Mouse (Mus musculus) C2C12 (cell line): Measurements from ENCODE around the gene 9130230L23Rik. TPM values are rescaled to one million over a fixed set of nuclear protein-coding genes. Genes with fewer than 3 reads are reported as not detected.

Source experiments
- H3K27me3 ChIP-seq: one replicate; pipeline ENCODE4 v1.6.1; 2011; ENCODE audit not compliant: control insufficient read depth, insufficient read depth, insufficient read length
- H3K36me3 ChIP-seq: one replicate; pipeline ENCODE4 v1.6.1; 2011; ENCODE audit not compliant: control insufficient read depth, insufficient read depth
- H3K4me3 ChIP-seq: one replicate; pipeline ENCODE4 v1.5.1; 2011; ENCODE audit warnings: mild to moderate bottlenecking, control low read depth; ENCODE audit not compliant: poor library complexity, insufficient read depth, severe bottlenecking
- H3K79me2 ChIP-seq: one replicate; pipeline ENCODE4 v1.6.1; 2011; ENCODE audit not compliant: control insufficient read depth, insufficient read depth
- H3K79me3 ChIP-seq: one replicate; pipeline ENCODE4 v1.6.1; 2011; ENCODE audit warnings: low read depth, control low read depth
- H3ac ChIP-seq: one replicate; pipeline ENCODE3; 2011; ENCODE audit warnings: low read depth; ENCODE audit not compliant: control insufficient read depth, insufficient read length
- CEBPB ChIP-seq: IDR thresholded peaks from one replicate; pipeline ENCODE4 v1.6.1; 2011; ENCODE audit warnings: low read depth, mild to moderate bottlenecking, control low read depth, moderate library complexity
- CTCF ChIP-seq: IDR thresholded peaks from one replicate; pipeline ENCODE4 v1.5.1; 2011; ENCODE audit not compliant: control insufficient read depth, insufficient read depth, insufficient read length
- FOSL1 ChIP-seq: IDR thresholded peaks from one replicate; pipeline ENCODE4 v1.8.0; 2011; ENCODE audit warnings: mild to moderate bottlenecking, low read length; ENCODE audit not compliant: poor library complexity, insufficient read depth, severe bottlenecking
- MAX ChIP-seq: IDR thresholded peaks from one replicate; pipeline ENCODE4 v1.6.1; 2011; ENCODE audit warnings: mild to moderate bottlenecking, control low read depth
- MYOD1 ChIP-seq: IDR thresholded peaks from one replicate; pipeline ENCODE4 v1.6.1; 2011; ENCODE audit warnings: low read depth; ENCODE audit not compliant: control insufficient read depth, insufficient read length
- MYOG ChIP-seq: IDR thresholded peaks from one replicate; pipeline ENCODE4 v1.6.1; 2011; ENCODE audit not compliant: control insufficient read depth, insufficient read length; ENCODE audit errors: extremely low read depth
- USF1 ChIP-seq: IDR thresholded peaks from one replicate; pipeline ENCODE4 v1.6.1; 2011; ENCODE audit warnings: low read depth, mild to moderate bottlenecking, control low read depth, moderate library complexity
- polyA plus RNA-seq: library from polyadenylated mRNA; unstranded; fragments of >200 nt; fragmentation: generic; extraction: Trizol; gene quantifications from one replicate; pipeline ENCODE4 v1.2.1, GENCODE M21; 2012; ENCODE audit warnings: missing spikeins

9130230L23Rik gene
- polyA plus RNA-seq, 1 experiment: not detected

GRCm38 (mm10) chr5:66042651-66043340 is 38.7 kb upstream of the 9130230L23Rik start:
- TF ChIP-seq FOSL1: no peak
- TF ChIP-seq CEBPB: no peak
- TF ChIP-seq USF1: no peak
- no peak for TF ChIP-seq MYOD1
- TF ChIP-seq MYOG: no peak
- TF ChIP-seq CTCF: no peak
- no peak for TF ChIP-seq MAX
- Histone ChIP-seq H3K79me2 (no peaks in the 10 kb centered on the region), H3K4me3 (no peak overlapping the region), H3ac (no peak overlapping the region), H3K79me3 (no peaks in the 10 kb centered on the region), H3K36me3 (no peaks in the 10 kb centered on the region), H3K27me3 (no peaks in the 10 kb centered on the region)

- Histone ChIP-seq H3K79me2 (no peaks in the 10 kb centered on the region), H3K36me3 (no peaks in the 10 kb centered on the region)
These were observed 36.7 kb upstream of the 9130230L23Rik start for GRCm38 (mm10) chr5:66040744-66041279.

GRCm38 (mm10) chr5:66039813-66040212 is 35.7 kb upstream of the 9130230L23Rik start:
- Histone ChIP-seq H3ac (no peak overlapping the region), H3K79me2 (no peaks in the 10 kb centered on the region), H3K79me3 (no peaks in the 10 kb centered on the region), H3K36me3 (no peaks in the 10 kb centered on the region), H3K4me3 (no peak overlapping the region), H3K27me3 (no peaks in the 10 kb centered on the region)
- TF ChIP-seq MAX (no peak), FOSL1 (no peak), CTCF (no peak), USF1 (no peak), CEBPB (no peak), MYOG (no peak), MYOD1 (no peak)

More at GRCm38 (mm10) chr5:66040744-66041279, 36.7 kb upstream of the 9130230L23Rik start:
- no peaks in the 10 kb centered on the region for H3K27me3 ChIP-seq
- H3ac ChIP-seq: no peak overlapping the region
- H3K79me3 ChIP-seq: no peaks in the 10 kb centered on the region
- TF ChIP-seq CTCF (no peak), MYOG (no peak)
- H3K4me3 ChIP-seq: no peak overlapping the region

- no peak overlapping the region for H3K4me3 ChIP-seq
- TF ChIP-seq MYOG: no peak
- TF ChIP-seq USF1: no peak
- no peak for TF ChIP-seq MYOD1
- no peak for TF ChIP-seq CEBPB
- TF ChIP-seq MAX: no peak
- no peak for TF ChIP-seq FOSL1
- no peak for TF ChIP-seq CTCF
- H3K27me3 ChIP-seq: no peaks in the 10 kb centered on the region
- no peaks in the 10 kb centered on the region for H3K36me3 ChIP-seq
- no peaks in the 10 kb centered on the region for H3K79me3 ChIP-seq
- no peaks in the 10 kb centered on the region for H3K79me2 ChIP-seq
- H3ac ChIP-seq: no peak overlapping the region
These were observed 33.0 kb upstream of the 9130230L23Rik start for GRCm38 (mm10) chr5:66037066-66037465.

GRCm38 (mm10) chr5:66036440-66037054 is 32.5 kb upstream of the 9130230L23Rik start:
- H3K4me3 ChIP-seq: no peak overlapping the region
- H3K79me3 ChIP-seq: no peaks in the 10 kb centered on the region
- no peaks in the 10 kb centered on the region for H3K27me3 ChIP-seq
- no peak for TF ChIP-seq FOSL1
- TF ChIP-seq USF1: no peak
- no peak for TF ChIP-seq MAX
- no peak for TF ChIP-seq MYOD1
- TF ChIP-seq CEBPB: no peak
- no peak for TF ChIP-seq MYOG
- TF ChIP-seq CTCF: no peak
- H3K79me2 ChIP-seq: no peaks in the 10 kb centered on the region
- no peaks in the 10 kb centered on the region for H3K36me3 ChIP-seq
- no peak overlapping the region for H3ac ChIP-seq
